Comparison of ENCODE assay signal across 8 mouse cellular contexts in genomic region chr6:119328521-119329115, GRCm38 (mm10). TPM values are rescaled to one million over a fixed set of nuclear protein-coding genes. Genes with fewer than 3 reads are reported as not detected.
DNase-seq lines count a peak whose midpoint lies in the region; ATAC-seq and TF ChIP-seq lines count a peak whose summit lies in the region.

No protein-coding gene starts in this region.

- no peak overlapping the region for H3K4me3 ChIP-seq in kidney, embryonic 15.5 days (replicated peaks)
- H3K4me3 ChIP-seq in hindbrain, embryonic 11.5 days (ENCODE audit: low read depth, low read length), result no peak overlapping the region
- H3K4me3 ChIP-seq in midbrain, embryonic 14.5 days (replicated peaks; ENCODE audit: low read depth, low read length), result peak overlapping the region; percentile 52

- peaks cover 58% of the 10 kb centered on the region for H3K4me1 ChIP-seq in kidney, embryonic 15.5 days
- H3K4me1 ChIP-seq in hindbrain, embryonic 11.5 days (replicated peaks; ENCODE audit: control insufficient read depth, insufficient read depth, low read length), result peaks cover 2% of the 10 kb centered on the region; the same call in 1 of the 2 replicates
- H3K4me1 ChIP-seq in midbrain, embryonic 14.5 days (ENCODE audit: control insufficient read depth, insufficient read depth, low read length), result peaks cover 23% of the 10 kb centered on the region

- WGBS in kidney, embryonic 15.5 days, result 6% methylated on average over 11 of the region's 11 CpGs
- WGBS in hindbrain, embryonic 11.5 days, result 12% methylated on average over 11 of the region's 11 CpGs
- 10% methylated on average over 11 of the region's 11 CpGs for WGBS in midbrain, embryonic 14.5 days

- no peaks in the 10 kb centered on the region for H3K9me3 ChIP-seq in kidney, embryonic 15.5 days (replicated peaks)
- no peaks in the 10 kb centered on the region for H3K9me3 ChIP-seq in hindbrain, embryonic 11.5 days (ENCODE audit: control insufficient read depth, low read length)
- H3K9me3 ChIP-seq in midbrain, embryonic 14.5 days (ENCODE audit: control insufficient read depth, low read length), result no peaks in the 10 kb centered on the region

- H3K27ac ChIP-seq in kidney, embryonic 15.5 days, result no peak overlapping the region
- no peak overlapping the region for H3K27ac ChIP-seq in hindbrain, embryonic 11.5 days (ENCODE audit: low read depth, low read length)
- H3K27ac ChIP-seq in midbrain, embryonic 14.5 days (replicated peaks; ENCODE audit: low read depth, low read length), result peak overlapping the region; percentile 61

- no peak overlapping the region for H3K9ac ChIP-seq in kidney, embryonic 15.5 days
- H3K9ac ChIP-seq in hindbrain, embryonic 11.5 days (ENCODE audit: low read depth, low read length), result no peak overlapping the region
- H3K9ac ChIP-seq in midbrain, embryonic 14.5 days (replicated peaks; ENCODE audit: low read length), result peak overlapping the region; percentile 63

- DNase-seq in kidney, postnatal 10 days, result peak; percentile 58
- DNase-seq in brain, embryonic 14.5 days (ENCODE audit: low read depth), result peak; percentile 9
- no peak for DNase-seq in hindbrain, embryonic 11.5 days (ENCODE audit: low spot score)
- peak; percentile 50 for DNase-seq in midbrain, embryonic 14.5 days
- DNase-seq in thymus, postnatal 4 days, result no peak
- DNase-seq in frontal cortex, postnatal 14 days (ENCODE audit: low spot score in 2 of 2), result no peak
- DNase-seq in urinary bladder, postnatal 10 days (ENCODE audit: low spot score), result no peak

- ATAC-seq in kidney, embryonic 15.5 days (replicated peaks; ENCODE audit: low FRiP score), result no peak
- no peak for ATAC-seq in hindbrain, embryonic 11.5 days (ENCODE audit: low FRiP score)
- peak; percentile 6; the same call in 1 of the 2 replicates for ATAC-seq in midbrain, embryonic 14.5 days (ENCODE audit: low FRiP score, low TSS enrichment)

- H3K27me3 ChIP-seq in kidney, embryonic 15.5 days, result peaks cover 59% of the 10 kb centered on the region
- H3K27me3 ChIP-seq in hindbrain, embryonic 11.5 days (ENCODE audit: control insufficient read depth, insufficient read depth, low read length), result peaks cover 33% of the 10 kb centered on the region
- H3K27me3 ChIP-seq in midbrain, embryonic 14.5 days (ENCODE audit: control insufficient read depth, insufficient read depth, low read length), result no peaks in the 10 kb centered on the region

- no peak for TF ChIP-seq CTCF in brain, embryonic 14.5 days (IDR thresholded peaks at IDR 0.05; ENCODE audit: borderline replicate concordance, extremely low read depth, insufficient read depth, insufficient read length)

- H3K4me2 ChIP-seq in kidney, embryonic 15.5 days, result no peak overlapping the region
- 0 out of 2 replicates have a peak overlapping the region, but pooled peaks have one; percentile 6 for H3K4me2 ChIP-seq in hindbrain, embryonic 11.5 days (replicated peaks; ENCODE audit: low read depth, low read length)
- peak overlapping the region; percentile 76 for H3K4me2 ChIP-seq in midbrain, embryonic 14.5 days (ENCODE audit: low read length)

- TF ChIP-seq POLR2A in brain, embryonic 14.5 days (IDR thresholded peaks at IDR 0.05; ENCODE audit: borderline replicate concordance, extremely low read depth, insufficient read depth, insufficient read length, poor library complexity, severe bottlenecking), result no peak

- no peaks in the 10 kb centered on the region for H3K36me3 ChIP-seq in kidney, embryonic 15.5 days
- no peaks in the 10 kb centered on the region for H3K36me3 ChIP-seq in hindbrain, embryonic 11.5 days (ENCODE audit: control insufficient read depth, insufficient read depth, low read length)
- no peaks in the 10 kb centered on the region for H3K36me3 ChIP-seq in midbrain, embryonic 14.5 days (ENCODE audit: control insufficient read depth, insufficient read depth, low read length)

RNA-seq across cellular contexts. Expression of gene Lrtm2, which starts 1.9 kb away (rescaled TPM):
- 0.14 and 0.26 TPM in 2 replicates for polyA plus RNA-seq in kidney, embryonic 15.5 days (2015; fragmentation: Nextera tagmentation; extraction: Ambion mirVana)
- 9.6 and 12.9 TPM in 2 replicates for polyA plus RNA-seq in brain, embryonic 14.5 days (2012; rRNA removed)
- 0.14 TPM in 1 of 2 replicates, not detected in the other for polyA plus RNA-seq in hindbrain, embryonic 11.5 days (2014; fragmentation: Nextera tagmentation; extraction: Ambion mirVana)
- polyA plus RNA-seq in midbrain, embryonic 14.5 days (2014; fragmentation: Nextera tagmentation; extraction: Ambion mirVana), result 6.5 and 10.5 TPM in 2 replicates

Comparison
In these comparisons a context has a peak if more than half of its experiments do, and no peak if none do; other contexts are left out.
1. DNase-seq: peak in kidney, postnatal 10 days (single experiment), brain, embryonic 14.5 days (single experiment) and midbrain, embryonic 14.5 days (single experiment); none in hindbrain, embryonic 11.5 days (single experiment), thymus, postnatal 4 days (single experiment), frontal cortex, postnatal 14 days (0 of 2) and urinary bladder, postnatal 10 days (single experiment).